Mouse (Mus musculus): ENCODE results near the gene Fkbp8. TPM values are rescaled to one million over a fixed set of nuclear protein-coding genes. Genes with fewer than 3 reads are reported as not detected.
A peak's percentile ranks its signal among the peaks of the same experiment; 100 is the strongest.
"Not testable (repeated sequence)": the region's sequence is repeated elsewhere in the genome, so short reads cannot be mapped to it uniquely, and the experiment has no call there.

Gene Fkbp8
- polyA plus RNA-seq, 1 experiment from 2014 or later: 357 TPM

GRCm38 (mm10) chr8:70504291-70504716 is 23.2 kb upstream of the Fkbp8 start:
- Histone ChIP-seq H3K4me1 (peaks cover 58% of the 10 kb centered on the region), H3K9me3 (replicated peaks) (no peaks in the 10 kb centered on the region), H3K27me3 (peaks cover 49% of the 10 kb centered on the region), H3K4me3 (no peak overlapping the region), H3K36me3 (ENCODE audit: poor library complexity, severe bottlenecking) (peaks cover 32% of the 10 kb centered on the region), H3K9ac (peak overlapping the region; percentile 12; the same call in 1 of the 2 replicates), H3K27ac (no peak overlapping the region), H3K4me2 (no peak overlapping the region)
- no peak for ATAC-seq
- 81% methylated on average over 16 of the region's 16 CpGs for WGBS

GRCm38 (mm10) chr8:70504851-70505250 is 22.7 kb upstream of the Fkbp8 start:
- peaks cover 44% of the 10 kb centered on the region for H3K27me3 ChIP-seq
- no peak overlapping the region; the same call in 1 of the 2 replicates for H3K4me3 ChIP-seq
- WGBS: 72% methylated on average over 3 of the region's 3 CpGs
- no peaks in the 10 kb centered on the region for H3K9me3 ChIP-seq (replicated peaks)
- H3K4me1 ChIP-seq: peaks cover 62% of the 10 kb centered on the region
- peaks cover 32% of the 10 kb centered on the region for H3K36me3 ChIP-seq (ENCODE audit: poor library complexity, severe bottlenecking)
- ATAC-seq: no peak
- no peak overlapping the region for H3K9ac ChIP-seq
- peak overlapping the region; percentile 77; the same call in 1 of the 2 replicates for H3K4me2 ChIP-seq
- H3K27ac ChIP-seq: no peak overlapping the region

DNA sequence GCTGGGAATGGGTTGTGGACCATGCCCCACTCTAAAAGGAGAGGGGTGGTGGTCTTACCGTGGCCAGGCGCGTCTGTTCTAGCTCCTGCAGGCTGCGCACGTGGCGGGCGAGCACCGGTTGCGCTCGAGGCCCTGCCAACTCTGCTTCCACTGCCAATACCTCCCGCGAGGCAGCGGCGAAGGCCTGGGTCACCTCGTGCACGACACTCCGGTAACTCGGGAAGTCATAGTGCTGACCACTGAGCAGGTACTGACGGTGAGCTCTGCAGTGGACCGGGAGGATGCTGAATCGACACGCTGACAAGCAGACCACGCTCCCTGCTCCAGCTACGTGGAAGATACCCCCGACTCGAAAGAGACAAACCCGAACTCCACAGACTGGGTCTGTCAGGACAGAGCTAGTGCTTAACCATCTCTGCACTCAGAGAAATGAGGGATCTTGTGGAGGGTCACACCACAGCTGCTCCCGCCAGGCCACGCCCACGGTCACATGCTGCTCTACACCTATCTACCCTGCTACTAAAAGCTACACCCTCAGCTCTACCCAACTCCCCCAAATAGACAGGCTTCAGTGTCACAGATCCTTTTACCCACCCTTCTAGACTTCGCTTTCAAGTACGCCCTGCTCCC is 21.7 kb upstream of the Fkbp8 start:
- WGBS: 38% methylated on average over 32 of the region's 32 CpGs
- peaks cover 59% of the 10 kb centered on the region for H3K4me1 ChIP-seq

DNA sequence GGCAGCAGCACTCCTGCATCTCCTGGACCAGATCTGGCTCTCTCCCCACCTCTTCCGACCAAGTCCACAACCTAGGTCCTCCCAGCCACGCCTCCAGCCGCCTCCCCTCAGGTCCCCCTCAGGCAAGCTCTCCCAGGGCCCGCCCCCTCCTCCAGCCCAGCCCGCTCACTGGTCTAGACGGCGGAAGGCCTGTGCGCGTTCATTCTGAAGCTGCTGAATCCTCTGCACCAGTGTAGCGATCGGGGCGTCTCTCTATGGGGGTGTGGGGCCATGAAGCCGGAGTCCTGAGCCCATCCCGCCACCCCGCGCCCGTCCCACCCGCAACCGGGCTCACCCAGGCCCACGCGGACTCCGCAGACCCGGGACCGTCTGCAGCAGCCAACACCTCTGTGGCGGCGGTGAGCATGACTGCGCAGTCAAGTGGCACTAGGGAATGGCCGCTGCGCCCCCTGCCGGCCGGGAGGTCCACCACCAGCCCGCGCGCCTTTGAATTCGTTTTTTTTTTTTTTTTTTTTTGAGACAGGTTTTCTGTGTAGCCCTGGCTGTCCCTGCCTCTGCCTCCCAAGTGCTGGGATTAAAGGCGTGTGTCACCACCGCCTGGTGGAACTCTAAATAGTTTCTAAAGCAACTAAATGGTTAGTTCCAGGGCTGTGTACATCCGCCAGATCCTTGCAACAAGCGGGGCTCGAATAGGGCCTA is 21.0 kb upstream of the Fkbp8 start, which contains the start of gene Rex1bd:
TSS of gene Rex1bd (minus strand) at position 425 of the 699 bp plus-strand sequence.
- peaks cover 60% of the 10 kb centered on the region for H3K4me1 ChIP-seq
- H3K4me3 ChIP-seq: peak within 1 kb of the TSS; percentile 72
- WGBS: 3% methylated on average over 40 of the region's 40 CpGs
- H3K27me3 ChIP-seq: peaks cover 28% of the 10 kb centered on the region
- H3K4me2 ChIP-seq: peak within 1 kb of the TSS; percentile 77
- peak within 1 kb of the TSS; percentile 90 for H3K9ac ChIP-seq
- no peaks in the 10 kb centered on the region for H3K9me3 ChIP-seq (replicated peaks)
- peak; percentile 83 for ATAC-seq
- peak within 1 kb of the TSS; percentile 91 for H3K27ac ChIP-seq
- peaks cover 32% of the 10 kb centered on the region for H3K36me3 ChIP-seq (ENCODE audit: poor library complexity, severe bottlenecking)

More for the DNA sequence above, 21.7 kb upstream of the Fkbp8 start:
- Histone ChIP-seq H3K36me3 (ENCODE audit: poor library complexity, severe bottlenecking) (peaks cover 32% of the 10 kb centered on the region), H3K27me3 (peaks cover 34% of the 10 kb centered on the region), H3K27ac (peak overlapping the region; percentile 91), H3K4me2 (peak overlapping the region; percentile 77), H3K9ac (peak overlapping the region; percentile 90), H3K4me3 (peak overlapping the region; percentile 72), H3K9me3 (replicated peaks) (no peaks in the 10 kb centered on the region)
- ATAC-seq: peak; percentile 15; the same call in 1 of the 2 replicates

DNA sequence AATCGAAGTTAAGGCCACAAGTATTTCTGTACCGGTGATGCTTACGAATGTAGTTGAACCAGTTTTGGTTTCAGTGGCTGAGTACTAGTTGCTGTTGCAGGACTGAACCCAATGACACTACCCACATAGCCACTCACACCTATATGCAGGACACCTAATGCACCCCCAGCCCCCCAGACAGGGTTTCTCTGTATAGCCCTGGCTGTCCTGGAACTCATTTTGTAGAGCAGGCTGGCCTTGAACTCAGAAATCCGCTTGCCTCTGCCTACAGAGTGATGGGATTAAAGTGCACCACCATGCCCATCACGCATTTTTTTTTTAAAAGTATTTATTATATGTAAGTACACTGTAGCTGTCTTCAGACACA is 20.5 kb upstream of the Fkbp8 start:
- H3K36me3 ChIP-seq (ENCODE audit: poor library complexity, severe bottlenecking): peaks cover 32% of the 10 kb centered on the region
- H3K9ac ChIP-seq: no peak overlapping the region
- H3K27ac ChIP-seq: peak overlapping the region; percentile 2; the same call in 1 of the 2 replicates
- peak overlapping the region; percentile 77; the same call in 1 of the 2 replicates for H3K4me2 ChIP-seq
- no peak for ATAC-seq
- no peaks in the 10 kb centered on the region for H3K9me3 ChIP-seq (replicated peaks)
- 64% methylated on average over 5 of the region's 5 CpGs for WGBS
- H3K4me3 ChIP-seq: peak overlapping the region; percentile 72
- H3K27me3 ChIP-seq: peaks cover 22% of the 10 kb centered on the region
- peaks cover 59% of the 10 kb centered on the region for H3K4me1 ChIP-seq

DNA sequence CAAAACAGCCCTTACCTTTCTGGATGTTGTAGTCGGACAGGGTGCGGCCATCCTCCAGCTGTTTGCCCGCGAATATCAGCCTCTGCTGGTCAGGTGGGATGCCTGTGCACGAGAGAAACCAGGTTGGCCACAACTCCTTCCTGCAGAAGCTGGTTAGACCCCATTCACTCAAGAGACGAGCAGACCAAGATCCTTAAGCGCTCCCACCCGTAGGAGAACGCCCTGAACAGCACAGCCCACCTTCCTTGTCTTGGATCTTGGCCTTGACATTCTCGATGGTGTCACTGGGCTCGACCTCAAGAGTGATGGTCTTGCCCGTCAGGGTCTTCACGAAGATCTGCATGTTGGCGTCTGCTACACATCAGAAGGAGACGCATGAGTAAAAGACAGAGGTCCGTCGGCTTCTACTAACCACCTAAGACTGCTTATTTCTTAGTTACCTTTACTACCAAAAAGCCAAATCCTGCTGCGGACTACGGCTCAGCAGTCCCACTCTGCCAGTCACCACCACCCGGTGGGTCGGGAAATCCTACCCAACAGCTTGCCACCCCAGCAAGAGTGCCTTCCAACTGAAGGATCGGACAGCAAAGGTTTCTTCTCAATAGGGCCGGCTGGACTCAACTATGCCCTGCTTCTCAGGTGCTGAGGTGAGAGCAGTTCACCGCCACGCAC is 18.1 kb upstream of the Fkbp8 start:
- WGBS: 17% methylated on average over 25 of the region's 25 CpGs
- H3K9me3 ChIP-seq (replicated peaks): no peaks in the 10 kb centered on the region
- peaks cover 41% of the 10 kb centered on the region for H3K4me1 ChIP-seq
- peak overlapping the region; percentile 98 for H3K4me3 ChIP-seq
- H3K27me3 ChIP-seq: no peaks in the 10 kb centered on the region
- H3K27ac ChIP-seq: peak overlapping the region; percentile 92
- H3K9ac ChIP-seq: peak overlapping the region; percentile 98
- peak overlapping the region; percentile 99 for H3K4me2 ChIP-seq
- peaks cover 47% of the 10 kb centered on the region for H3K36me3 ChIP-seq (ENCODE audit: poor library complexity, severe bottlenecking)
- no peak for ATAC-seq

DNA sequence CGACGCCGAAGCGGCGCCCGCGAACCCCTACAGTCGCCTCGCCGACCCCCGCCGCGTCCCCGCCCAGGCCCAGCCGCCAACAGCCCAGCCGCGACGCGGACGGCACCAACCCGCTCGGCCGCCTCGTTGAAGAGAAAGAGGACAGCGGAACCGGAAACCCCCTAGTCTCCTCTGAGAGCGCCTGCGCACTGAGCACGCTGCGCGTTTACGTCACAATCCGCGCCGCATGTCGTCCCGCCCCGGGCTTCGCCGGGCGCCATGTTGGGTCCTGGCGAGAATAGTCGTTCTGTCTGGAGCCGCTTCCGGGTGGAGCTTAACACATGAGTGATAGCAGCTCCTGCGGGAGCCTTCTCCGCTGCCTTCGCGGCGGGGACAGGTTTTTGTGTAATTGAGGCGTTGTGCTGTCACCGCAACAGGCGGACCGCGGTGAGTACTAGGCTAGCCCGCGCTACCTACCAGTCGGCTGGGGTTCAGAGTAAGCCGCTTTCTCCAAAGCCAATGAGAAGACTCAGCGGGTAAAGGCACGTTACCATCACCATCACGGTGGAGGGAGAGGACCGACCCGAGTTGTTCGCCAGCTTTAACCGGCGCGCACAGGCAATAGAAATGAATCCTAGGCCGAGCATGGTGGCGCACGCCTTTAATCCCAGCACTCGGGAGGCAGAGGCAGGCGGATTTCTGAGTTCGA is 17.2 kb upstream of the Fkbp8 start, which contains the start of gene Uba52:
TSS of gene Uba52 (minus strand) at position 574 of the 688 bp plus-strand sequence.
- H3K4me1 ChIP-seq: peaks cover 34% of the 10 kb centered on the region
- peak within 1 kb of the TSS; percentile 98 for H3K4me3 ChIP-seq
- H3K4me2 ChIP-seq: peak within 1 kb of the TSS; percentile 99
- 1% methylated on average over 63 of the region's 74 CpGs for WGBS
- H3K9ac ChIP-seq: peak within 1 kb of the TSS; percentile 98
- peaks cover 48% of the 10 kb centered on the region for H3K36me3 ChIP-seq (ENCODE audit: poor library complexity, severe bottlenecking)
- peak within 1 kb of the TSS; percentile 92 for H3K27ac ChIP-seq
- H3K9me3 ChIP-seq (replicated peaks): no peaks in the 10 kb centered on the region
- H3K27me3 ChIP-seq: no peaks in the 10 kb centered on the region
- ATAC-seq: peak; percentile 88

DNA sequence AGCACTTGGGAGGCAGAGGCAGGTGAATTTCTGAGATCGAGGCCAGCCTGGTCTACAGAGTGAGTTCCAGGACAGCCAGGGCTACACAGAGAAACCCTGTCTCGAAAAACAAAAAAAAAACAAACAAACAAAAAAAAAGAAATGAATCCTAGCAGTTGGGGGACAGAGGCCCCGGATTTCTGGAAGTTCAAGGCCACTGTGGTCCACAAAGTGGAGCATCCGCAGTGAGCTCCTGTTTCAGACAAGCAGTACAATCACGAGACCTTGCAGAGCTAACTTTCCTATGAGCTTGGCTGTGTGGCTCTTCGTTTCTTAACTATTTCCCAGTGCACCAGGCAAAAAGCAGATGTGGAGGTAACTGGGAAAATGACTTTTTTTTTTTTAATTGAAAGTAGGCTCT is 16.4 kb upstream of the Fkbp8 start:
- peaks cover 26% of the 10 kb centered on the region for H3K4me1 ChIP-seq
- peak overlapping the region; percentile 92; the same call in 1 of the 2 replicates for H3K27ac ChIP-seq
- peak overlapping the region; percentile 98 for H3K4me3 ChIP-seq
- 90% methylated on average over 6 of the region's 6 CpGs for WGBS
- peak overlapping the region; percentile 98 for H3K9ac ChIP-seq
- not testable (repeated sequence) for H3K27me3 ChIP-seq; ATAC-seq; H3K9me3 ChIP-seq (replicated peaks)
- peak overlapping the region; percentile 99 for H3K4me2 ChIP-seq
- peaks cover 50% of the 10 kb centered on the region for H3K36me3 ChIP-seq (ENCODE audit: poor library complexity, severe bottlenecking)

GRCm38 (mm10) chr8:70511770-70512169 is 15.8 kb upstream of the Fkbp8 start:
- no peaks in the 10 kb centered on the region for H3K9me3 ChIP-seq (replicated peaks)
- ATAC-seq: no peak
- no peak overlapping the region for H3K9ac ChIP-seq
- peak overlapping the region; percentile 99; the same call in 1 of the 2 replicates for H3K4me2 ChIP-seq
- no peak overlapping the region for H3K27ac ChIP-seq
- no peaks in the 10 kb centered on the region for H3K27me3 ChIP-seq
- H3K4me3 ChIP-seq: no peak overlapping the region
- 98% methylated on average over 2 of the region's 2 CpGs for WGBS
- H3K4me1 ChIP-seq: peaks cover 26% of the 10 kb centered on the region
- H3K36me3 ChIP-seq (ENCODE audit: poor library complexity, severe bottlenecking): peaks cover 56% of the 10 kb centered on the region

GRCm38 (mm10) chr8:70512253-70512903 is 15.1 kb upstream of the Fkbp8 start:
- H3K4me1 ChIP-seq: peaks cover 26% of the 10 kb centered on the region
- peaks cover 51% of the 10 kb centered on the region for H3K36me3 ChIP-seq (ENCODE audit: poor library complexity, severe bottlenecking)
- ATAC-seq: no peak
- H3K4me2 ChIP-seq: no peak overlapping the region
- H3K4me3 ChIP-seq: no peak overlapping the region
- WGBS: 93% methylated on average over 11 of the region's 11 CpGs
- no peaks in the 10 kb centered on the region for H3K9me3 ChIP-seq (replicated peaks)
- no peak overlapping the region for H3K9ac ChIP-seq
- H3K27ac ChIP-seq: no peak overlapping the region
- H3K27me3 ChIP-seq: no peaks in the 10 kb centered on the region

GRCm38 (mm10) chr8:70513441-70513840 is 14.1 kb upstream of the Fkbp8 start:
- Histone ChIP-seq H3K4me3 (no peak overlapping the region), H3K4me2 (no peak overlapping the region), H3K36me3 (ENCODE audit: poor library complexity, severe bottlenecking) (peaks cover 51% of the 10 kb centered on the region), H3K9me3 (replicated peaks) (no peaks in the 10 kb centered on the region), H3K9ac (no peak overlapping the region), H3K4me1 (peaks cover 22% of the 10 kb centered on the region), H3K27me3 (no peaks in the 10 kb centered on the region), H3K27ac (no peak overlapping the region)
- ATAC-seq: no peak
- 73% methylated on average over 2 of the region's 2 CpGs for WGBS

Measured in forebrain, embryonic 13.5 days (tissue).